Mouse (Mus musculus): ENCODE results near the gene Tspan7. TPM values are rescaled to one million over a fixed set of nuclear protein-coding genes. Genes with fewer than 3 reads are reported as not detected.

Gene Tspan7
- total and polyA plus RNA-seq, 3 experiments = 120 to 150 (median 128) TPM

- H3K79me2 ChIP-seq (replicated peaks; ENCODE audit: control insufficient read depth, insufficient read depth, low read length) = no peaks in the 10 kb centered on the region
- no peak overlapping the region for H3K4me3 ChIP-seq
- H3K9ac ChIP-seq (ENCODE audit: low read depth, low read length) = no peak overlapping the region
- DNase-seq = no peak
- no peak overlapping the region for H3K27ac ChIP-seq
- WGBS = 47% methylated on average over 5 of the region's 5 CpGs
- H3K4me1 ChIP-seq (ENCODE audit: control insufficient read depth, insufficient read depth, low read length) = peaks cover 2% of the 10 kb centered on the region
- intact Hi-C loops (cut with DNase I) = no loop called here
- no peaks in the 10 kb centered on the region for H3K27me3 ChIP-seq (ENCODE audit: control insufficient read depth, insufficient read depth, low read length)
- no peak for TF ChIP-seq EP300 (IDR thresholded peaks at IDR 0.05; ENCODE audit: insufficient read depth, low read depth, low read length)
- H3K36me3 ChIP-seq (ENCODE audit: control insufficient read depth, insufficient read depth, low read length) = peaks cover 5% of the 10 kb centered on the region
Measured at GRCm38 (mm10) chrX:10514417-10514816, 29.5 kb downstream of the Tspan7 start.

- Histone ChIP-seq H3K9ac (ENCODE audit: low read depth, low read length) (no peak overlapping the region), H3K27ac (no peak overlapping the region), H3K4me3 (no peak overlapping the region), H3K79me2 (replicated peaks; ENCODE audit: control insufficient read depth, insufficient read depth, low read length) (no peaks in the 10 kb centered on the region), H3K4me1 (ENCODE audit: control insufficient read depth, insufficient read depth, low read length) (peaks cover 2% of the 10 kb centered on the region), H3K27me3 (ENCODE audit: control insufficient read depth, insufficient read depth, low read length) (no peaks in the 10 kb centered on the region), H3K36me3 (ENCODE audit: control insufficient read depth, insufficient read depth, low read length) (peaks cover 8% of the 10 kb centered on the region)
- no peak for TF ChIP-seq POLR2A (IDR thresholded peaks at IDR 0.05; ENCODE audit: insufficient read depth, low read depth, low read length)
- TF ChIP-seq CTCF (IDR thresholded peaks at IDR 0.05) = no peak
- no peak for TF ChIP-seq EP300 (IDR thresholded peaks at IDR 0.05; ENCODE audit: insufficient read depth, low read depth, low read length)
- WGBS = 42% methylated on average over 3 of the region's 3 CpGs
- intact Hi-C loops (cut with DNase I) = no loop called here
- DNase-seq = no peak
Measured at GRCm38 (mm10) chrX:10514971-10515370, 30.0 kb downstream of the Tspan7 start.

- TF ChIP-seq EP300 (IDR thresholded peaks at IDR 0.05; ENCODE audit: insufficient read depth, low read depth, low read length) (no peak), CTCF (IDR thresholded peaks at IDR 0.05) (no peak), POLR2A (IDR thresholded peaks at IDR 0.05; ENCODE audit: insufficient read depth, low read depth, low read length) (no peak)
- H3K79me2 ChIP-seq (replicated peaks; ENCODE audit: control insufficient read depth, insufficient read depth, low read length) = no peaks in the 10 kb centered on the region
- intact Hi-C loops (cut with DNase I) = no loop called here
- H3K36me3 ChIP-seq (ENCODE audit: control insufficient read depth, insufficient read depth, low read length) = peaks cover 8% of the 10 kb centered on the region
- peaks cover 2% of the 10 kb centered on the region for H3K4me1 ChIP-seq (ENCODE audit: control insufficient read depth, insufficient read depth, low read length)
- DNase-seq = no peak
- H3K27me3 ChIP-seq (ENCODE audit: control insufficient read depth, insufficient read depth, low read length) = no peaks in the 10 kb centered on the region
- H3K27ac ChIP-seq = no peak overlapping the region
- no peak overlapping the region for H3K4me3 ChIP-seq
- 83% methylated on average over 7 of the region's 7 CpGs for WGBS
- H3K9ac ChIP-seq (ENCODE audit: low read depth, low read length) = no peak overlapping the region
Measured at GRCm38 (mm10) chrX:10516448-10516847, 31.5 kb downstream of the Tspan7 start.

GRCm38 (mm10) chrX:10516925-10517324 is 32.0 kb downstream of the Tspan7 start:
- Histone ChIP-seq H3K79me2 (replicated peaks; ENCODE audit: control insufficient read depth, insufficient read depth, low read length) (no peaks in the 10 kb centered on the region), H3K27ac (no peak overlapping the region), H3K4me3 (no peak overlapping the region), H3K36me3 (ENCODE audit: control insufficient read depth, insufficient read depth, low read length) (peaks cover 8% of the 10 kb centered on the region), H3K9ac (ENCODE audit: low read depth, low read length) (no peak overlapping the region), H3K27me3 (ENCODE audit: control insufficient read depth, insufficient read depth, low read length) (no peaks in the 10 kb centered on the region), H3K4me1 (ENCODE audit: control insufficient read depth, insufficient read depth, low read length) (peaks cover 2% of the 10 kb centered on the region)
- no peak for DNase-seq
- intact Hi-C loops (cut with DNase I) = no loop called here
- TF ChIP-seq CTCF (IDR thresholded peaks at IDR 0.05) = no peak
- TF ChIP-seq EP300 (IDR thresholded peaks at IDR 0.05; ENCODE audit: insufficient read depth, low read depth, low read length) = no peak
- TF ChIP-seq POLR2A (IDR thresholded peaks at IDR 0.05; ENCODE audit: insufficient read depth, low read depth, low read length) = no peak
- WGBS = 65% methylated on average over 6 of the region's 6 CpGs

- Histone ChIP-seq H3K36me3 (ENCODE audit: control insufficient read depth, insufficient read depth, low read length) (peaks cover 8% of the 10 kb centered on the region), H3K4me1 (ENCODE audit: control insufficient read depth, insufficient read depth, low read length) (peaks cover 2% of the 10 kb centered on the region), H3K9ac (ENCODE audit: low read depth, low read length) (no peak overlapping the region), H3K27me3 (ENCODE audit: control insufficient read depth, insufficient read depth, low read length) (no peaks in the 10 kb centered on the region), H3K79me2 (replicated peaks; ENCODE audit: control insufficient read depth, insufficient read depth, low read length) (no peaks in the 10 kb centered on the region), H3K27ac (no peak overlapping the region), H3K4me3 (no peak overlapping the region)
- intact Hi-C loops (cut with DNase I) = no loop called here
- no peak for DNase-seq
- WGBS = 71% methylated on average over 4 of the region's 4 CpGs
- no peak for TF ChIP-seq CTCF (IDR thresholded peaks at IDR 0.05)
- no peak for TF ChIP-seq POLR2A (IDR thresholded peaks at IDR 0.05; ENCODE audit: insufficient read depth, low read depth, low read length)
Measured at GRCm38 (mm10) chrX:10517756-10518155, 32.8 kb downstream of the Tspan7 start.

GRCm38 (mm10) chrX:10518510-10518909 is 33.6 kb downstream of the Tspan7 start:
- no peak overlapping the region for H3K4me3 ChIP-seq
- H3K4me1 ChIP-seq (ENCODE audit: control insufficient read depth, insufficient read depth, low read length) = peaks cover 2% of the 10 kb centered on the region
- H3K9ac ChIP-seq (ENCODE audit: low read depth, low read length) = 0 out of 2 replicates have a peak overlapping the region, but pooled peaks have one; percentile 34
- WGBS = 25% methylated on average over 5 of the region's 5 CpGs
- peak overlapping the region; percentile 53 for H3K27ac ChIP-seq
- DNase-seq = no peak
- no peak for TF ChIP-seq EP300 (IDR thresholded peaks at IDR 0.05; ENCODE audit: insufficient read depth, low read depth, low read length)
- TF ChIP-seq CTCF (IDR thresholded peaks at IDR 0.05) = no peak
- no peak for TF ChIP-seq POLR2A (IDR thresholded peaks at IDR 0.05; ENCODE audit: insufficient read depth, low read depth, low read length)
- H3K79me2 ChIP-seq (replicated peaks; ENCODE audit: control insufficient read depth, insufficient read depth, low read length) = no peaks in the 10 kb centered on the region
- peaks cover 8% of the 10 kb centered on the region for H3K36me3 ChIP-seq (ENCODE audit: control insufficient read depth, insufficient read depth, low read length)
- no peaks in the 10 kb centered on the region for H3K27me3 ChIP-seq (ENCODE audit: control insufficient read depth, insufficient read depth, low read length)
- intact Hi-C loops (cut with DNase I) = no loop called here
